Mouse (Mus musculus) ES-E14 (cell line): ENCODE data around the gene Josd2. TPM values are rescaled to one million over a fixed set of nuclear protein-coding genes. Genes with fewer than 3 reads are reported as not detected.

Source experiments
- DNase-seq: peaks from one replicate; pipeline ENCODE4 v3.0.0-alpha.2; 2013; ENCODE audit warnings: low read depth, low spot score
- H3K27ac ChIP-seq: 2 replicates; pipeline ENCODE4 v1.5.1; 2012; ENCODE audit warnings: low read depth, mild to moderate bottlenecking, low read length, moderate library complexity, mixed read lengths; ENCODE audit not compliant: poor library complexity, insufficient read depth, severe bottlenecking
- H3K36me3 ChIP-seq: 2 replicates; pipeline ENCODE4 v1.6.1; 2012; ENCODE audit warnings: mild to moderate bottlenecking, low read length, moderate library complexity, mixed read lengths; ENCODE audit not compliant: control insufficient read depth, poor library complexity, insufficient read depth, severe bottlenecking
- H3K4me1 ChIP-seq, 2 experiments: fragments of 150-350 bp in 1 of 2; sonication (generic) in 1 of 2; 2 replicates each; pipeline ENCODE4 v1.6.1; 2012; ENCODE audit warnings: low read length in 2 of 2, mild to moderate bottlenecking in 1 of 2, mixed read lengths in 1 of 2; ENCODE audit not compliant: control insufficient read depth in 2 of 2, insufficient read depth in 2 of 2, poor library complexity in 1 of 2
- H3K4me3 ChIP-seq, 2 experiments: fragments of 150-350 bp in 1 of 2; sonication (generic) in 1 of 2; 2 replicates each; pipeline ENCODE4 v1.5.1; 2012; ENCODE audit warnings: low read length in 2 of 2, low read depth in 1 of 2, mild to moderate bottlenecking in 1 of 2, mixed read lengths in 1 of 2; ENCODE audit not compliant: insufficient read depth in 1 of 2, poor library complexity in 1 of 2, severe bottlenecking in 1 of 2
- H3K9ac ChIP-seq: 2 replicates; pipeline ENCODE4 v1.6.1; 2012; ENCODE audit warnings: low read depth, mild to moderate bottlenecking, low read length, mixed read lengths; ENCODE audit not compliant: poor library complexity, insufficient read depth, severe bottlenecking
- H3K9me3 ChIP-seq: fragments of 150-350 bp; sonication (generic); 2 replicates; pipeline ENCODE4 v1.6.1; 2012; ENCODE audit warnings: low read depth, mild to moderate bottlenecking, low read length; ENCODE audit not compliant: control insufficient read depth, insufficient read depth
- CHD2 ChIP-seq: IDR thresholded peaks from 2 replicates; pipeline ENCODE4 v1.6.1; 2014; ENCODE audit warnings: mild to moderate bottlenecking, low read depth, low read length, inconsistent platforms
- HCFC1 ChIP-seq: IDR thresholded peaks from 2 replicates; pipeline ENCODE4 v1.6.1; 2012; ENCODE audit warnings: low read length, inconsistent platforms, borderline replicate concordance; ENCODE audit not compliant: insufficient read depth
- MAFK ChIP-seq: IDR thresholded peaks from 2 replicates; pipeline ENCODE4 v1.6.1; 2014; ENCODE audit warnings: mild to moderate bottlenecking, low read depth, low read length, inconsistent platforms; ENCODE audit not compliant: insufficient read depth
- ZC3H11A ChIP-seq: IDR thresholded peaks from 2 replicates; pipeline ENCODE4 v1.6.1; 2012; ENCODE audit warnings: low read depth, mild to moderate bottlenecking, inconsistent platforms, low read length, borderline replicate concordance
- ZNF384 ChIP-seq: IDR thresholded peaks from 2 replicates; pipeline ENCODE4 v1.6.1; 2012; ENCODE audit warnings: low read depth, low read length, inconsistent platforms
- in situ Hi-C, 2 experiments: fragments of 600-800 bp; cut with MboI; formaldehyde crosslinking; loops; one replicate each; pipeline ENCODE4 v1.15.1; 2025; ENCODE audit warnings: low sequenced_read_pairs in 2 of 2, inconsistent platforms in 1 of 2; ENCODE audit not compliant: unreplicated experiment in 2 of 2
- total RNA-seq: library from RNA; depleted of rRNA; stranded (reverse); fragments of 300-350 nt; gene quantifications from 2 replicates; pipeline ENCODE4 v1.2.3, GENCODE M21; 2012

Josd2 gene
- total RNA-seq, 1 experiment: 18.9 TPM

- no peak overlapping the region for H3K4me3 ChIP-seq
- H3K9ac ChIP-seq: no peak overlapping the region
- TF ChIP-seq ZC3H11A: no peak
- H3K36me3 ChIP-seq: no peaks in the 10 kb centered on the region
- no peak for DNase-seq
- no peak overlapping the region for H3K27ac ChIP-seq
- in situ Hi-C loops: loop anchor here in 1 of 2 experiments (25.0 kb wide), 1 partner anchor 181 kb away; the partner anchor contains the start of genes Acp4 and Gm15517
- no peaks in the 10 kb centered on the region for H3K9me3 ChIP-seq
- H3K4me1 ChIP-seq: peaks cover 1 to 28% of the 10 kb centered on the region in 2 experiments; a peak in 2 of 4 replicates
These were observed 24.3 kb upstream of the Josd2 start for GRCm38 (mm10) chr7:44443268-44444173.

- DNase-seq: no peak
- TF ChIP-seq CHD2 (no peak), MAFK (no peak), ZNF384 (no peak), ZC3H11A (no peak), HCFC1 (no peak)
- H3K4me3 ChIP-seq: peak overlapping the region in 1 of 2 experiments; percentile 9; a peak in 1 of 4 replicates
- H3K27ac ChIP-seq: no peak overlapping the region
- peaks cover 1 to 28% of the 10 kb centered on the region in 2 experiments; a peak in 2 of 4 replicates for H3K4me1 ChIP-seq
- in situ Hi-C loops: loop anchor here in 1 of 2 experiments (25.0 kb wide), 1 partner anchor 183 kb away; the partner anchor contains the start of genes Acp4 and Gm15517
- no peaks in the 10 kb centered on the region for H3K36me3 ChIP-seq
- no peaks in the 10 kb centered on the region for H3K9me3 ChIP-seq
- no peak overlapping the region for H3K9ac ChIP-seq
These were observed 22.8 kb upstream of the Josd2 start for GRCm38 (mm10) chr7:44444886-44445527.

- TF ChIP-seq ZC3H11A: no peak
- no peak for TF ChIP-seq CHD2
- H3K4me1 ChIP-seq: peaks cover 1 to 28% of the 10 kb centered on the region in 2 experiments; a peak in 2 of 4 replicates
- no peak overlapping the region for H3K9ac ChIP-seq
- in situ Hi-C loops: loop anchor here in 1 of 2 experiments (25.0 kb wide), 1 partner anchor 183 kb away; the partner anchor contains the start of genes Acp4 and Gm15517
- H3K27ac ChIP-seq: no peak overlapping the region
- no peak overlapping the region for H3K4me3 ChIP-seq
- no peaks in the 10 kb centered on the region for H3K36me3 ChIP-seq
- H3K9me3 ChIP-seq: no peaks in the 10 kb centered on the region
- no peak for DNase-seq
These were observed 22.3 kb upstream of the Josd2 start for GRCm38 (mm10) chr7:44445528-44445923.

GRCm38 (mm10) chr7:44446070-44446855, 21.5 kb upstream of the Josd2 start:
- Histone ChIP-seq H3K36me3 (no peaks in the 10 kb centered on the region), H3K4me3 (no peak overlapping the region), H3K9ac (no peak overlapping the region), H3K9me3 (no peaks in the 10 kb centered on the region), H3K4me1 (peaks cover 1 to 28% of the 10 kb centered on the region in 2 experiments; a peak in 2 of 4 replicates), H3K27ac (no peak overlapping the region)
- DNase-seq: no peak
- in situ Hi-C loops: loop anchor here in 1 of 2 experiments (25.0 kb wide), 1 partner anchor 184 kb away; the partner anchor contains the start of genes Acp4 and Gm15517
- TF ChIP-seq HCFC1 (no peak), MAFK (no peak), CHD2 (no peak), ZNF384 (no peak), ZC3H11A (no peak)
